Mouse (Mus musculus) G1E-ER4 (cell line): ENCODE data around the gene Gm49325. TPM values are rescaled to one million over a fixed set of nuclear protein-coding genes. Genes with fewer than 3 reads are reported as not detected.

Experiments
- GATA1 ChIP-seq: IDR thresholded peaks from one replicate; pipeline ENCODE4 v1.8.0; 2012; ENCODE audit warnings: low read length, inconsistent platforms
- polyA plus RNA-seq: library from polyadenylated mRNA; stranded (reverse); fragments of >175 nt; gene quantifications from 2 replicates; pipeline ENCODE4 v1.2.3, GENCODE M21; 2012

The Gm49325 gene
- polyA plus RNA-seq, 1 experiment = not detected

GRCm38 (mm10) chr10:77583795-77584422 lies 22.1 kb upstream of the Gm49325 start:
- peak; percentile 87 for TF ChIP-seq GATA1

- TF ChIP-seq GATA1 = no peak
Measured at GRCm38 (mm10) chr10:77586637-77587036, 19.4 kb upstream of the Gm49325 start.

DNA sequence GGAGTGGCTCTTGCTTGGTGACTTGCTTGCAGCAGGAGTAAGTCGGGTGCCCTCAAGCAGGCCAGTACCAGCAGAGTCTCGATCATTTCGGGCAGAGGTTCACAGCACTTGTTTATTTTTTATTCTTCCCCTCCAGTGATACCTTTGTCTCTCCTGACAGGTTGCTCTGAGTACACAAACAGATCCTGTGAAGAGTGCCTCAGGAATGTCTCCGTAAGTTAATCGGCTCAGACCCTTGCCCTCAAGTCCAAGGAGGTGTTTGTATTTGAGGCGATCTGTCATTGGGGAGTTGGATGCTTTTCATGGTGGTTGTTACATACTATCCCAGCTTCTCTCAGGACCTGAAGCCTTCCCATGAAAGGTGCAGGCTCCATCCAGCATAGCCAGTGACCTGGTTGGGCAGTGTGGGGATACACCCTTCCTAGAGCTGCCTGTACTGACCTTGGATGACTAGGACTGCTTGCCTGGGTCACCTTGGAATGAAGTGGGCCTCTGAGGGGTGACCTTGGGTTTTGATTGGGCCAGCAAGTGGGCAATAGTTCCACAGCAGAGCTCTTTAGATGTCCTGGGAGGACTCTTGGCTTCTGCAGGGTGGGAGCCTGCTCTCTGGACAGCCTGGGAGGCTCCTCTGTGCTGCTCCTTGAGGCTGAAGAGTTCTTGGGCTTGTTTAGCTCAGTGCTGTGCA lies 18.8 kb upstream of the Gm49325 start:
- TF ChIP-seq GATA1 = no peak

DNA sequence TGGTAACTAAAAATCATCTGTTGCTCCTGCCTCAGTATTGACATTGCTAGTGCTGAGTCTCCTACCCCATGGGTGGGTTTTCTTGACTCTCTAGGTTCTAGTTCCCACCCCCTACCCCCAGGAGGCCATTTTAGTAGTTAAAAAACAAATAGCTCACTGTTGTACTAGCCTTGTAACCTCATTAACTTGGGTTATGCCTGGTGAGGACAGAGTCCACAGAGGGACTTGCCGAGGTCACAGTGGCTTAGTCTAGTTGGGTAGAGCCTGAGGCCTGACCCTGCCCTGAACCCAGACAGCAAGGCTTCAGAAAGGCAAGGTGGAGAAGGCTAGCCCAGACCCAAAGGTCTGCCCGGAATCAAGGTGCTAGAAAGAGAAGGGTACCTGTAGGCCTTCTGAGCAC lies 18.0 kb upstream of the Gm49325 start:
- no peak for TF ChIP-seq GATA1

DNA sequence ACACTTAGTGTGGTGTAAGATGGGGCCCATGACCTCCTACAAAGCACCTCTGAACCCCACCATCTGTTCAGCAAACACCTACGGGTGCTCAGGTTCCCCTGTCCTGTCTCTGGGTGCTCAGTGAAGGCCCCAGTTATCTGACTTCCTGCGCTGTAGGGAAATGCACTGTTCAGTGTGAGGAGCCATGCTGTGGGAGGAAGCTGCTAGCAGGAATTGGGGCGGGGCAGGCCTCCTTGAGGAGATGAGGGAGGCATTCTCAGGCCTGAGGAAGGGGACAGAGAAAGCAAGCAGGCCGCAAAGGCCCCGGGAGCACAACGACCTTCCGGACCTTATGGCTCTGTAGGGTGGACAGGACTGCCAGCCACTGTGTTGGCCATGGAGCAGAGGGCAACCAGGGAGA lies 16.9 kb upstream of the Gm49325 start:
- TF ChIP-seq GATA1 = no peak

DNA sequence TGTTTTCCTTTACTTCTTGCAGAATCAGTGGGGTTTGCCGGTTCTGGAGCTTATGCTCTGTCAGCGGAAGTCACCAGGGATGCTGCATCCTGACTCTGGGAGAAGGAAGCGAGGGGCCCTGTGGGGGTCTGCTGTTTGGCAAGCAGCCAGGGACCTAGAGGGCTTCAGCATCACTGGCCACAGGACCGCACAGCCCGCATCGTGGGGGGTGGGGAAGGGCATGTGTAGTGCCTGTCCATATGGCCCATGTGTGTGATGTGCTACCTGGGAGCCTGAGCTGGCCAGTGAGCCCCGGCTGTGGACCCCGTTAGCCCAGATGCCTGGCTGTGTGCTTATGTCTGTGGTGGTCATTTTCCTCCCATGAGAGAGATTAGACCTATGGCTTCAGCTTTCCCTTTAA lies 16.2 kb upstream of the Gm49325 start:
- TF ChIP-seq GATA1 = no peak

DNA sequence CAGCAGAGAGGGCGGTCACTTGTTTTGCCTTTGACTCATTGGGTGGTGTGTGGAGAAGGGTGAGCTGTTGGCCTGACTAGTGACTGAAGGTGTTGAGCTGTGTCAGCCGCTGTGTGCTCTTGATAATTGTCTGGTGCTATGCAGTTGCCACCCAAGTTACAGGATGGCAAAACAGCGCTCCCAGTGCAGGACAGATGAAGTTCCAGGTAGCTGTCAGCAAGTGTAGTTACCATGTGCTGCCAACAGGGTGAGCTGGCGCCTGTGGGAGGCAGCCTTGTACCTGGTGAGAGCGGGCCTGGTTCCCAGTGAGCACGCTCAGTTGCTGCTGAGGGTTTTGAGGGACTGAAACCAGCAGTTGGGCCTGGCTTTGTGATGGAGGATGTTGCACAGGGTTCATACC lies 15.2 kb upstream of the Gm49325 start:
- no peak for TF ChIP-seq GATA1

DNA sequence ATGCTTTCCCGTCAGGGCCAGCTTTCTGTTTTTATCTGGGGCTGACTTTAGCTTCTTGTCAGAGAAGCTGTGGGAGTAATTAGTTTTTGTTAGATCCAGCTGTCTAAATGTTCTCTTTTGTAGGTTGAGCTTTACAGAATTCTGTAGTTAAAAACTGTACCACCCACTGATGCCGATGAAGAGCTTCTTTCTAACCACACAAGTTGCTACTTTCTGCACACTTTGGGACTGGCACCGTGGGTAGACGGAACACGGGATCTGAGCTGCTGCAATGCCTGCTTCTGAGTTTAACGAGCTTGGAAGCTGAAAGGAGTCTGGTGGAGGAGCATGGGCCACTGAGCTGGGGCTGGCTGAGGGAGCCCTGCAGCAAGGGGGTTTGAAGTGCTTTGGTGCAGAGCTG lies 14.5 kb upstream of the Gm49325 start:
- no peak for TF ChIP-seq GATA1

GRCm38 (mm10) chr10:77596060-77596459 lies 9.9 kb upstream of the Gm49325 start:
- no peak for TF ChIP-seq GATA1

- TF ChIP-seq GATA1 = no peak
Measured at GRCm38 (mm10) chr10:77603021-77603420, 3.0 kb upstream of the Gm49325 start.

GRCm38 (mm10) chr10:77604111-77604510 lies 1.9 kb upstream of the Gm49325 start:
- no peak for TF ChIP-seq GATA1

DNA sequence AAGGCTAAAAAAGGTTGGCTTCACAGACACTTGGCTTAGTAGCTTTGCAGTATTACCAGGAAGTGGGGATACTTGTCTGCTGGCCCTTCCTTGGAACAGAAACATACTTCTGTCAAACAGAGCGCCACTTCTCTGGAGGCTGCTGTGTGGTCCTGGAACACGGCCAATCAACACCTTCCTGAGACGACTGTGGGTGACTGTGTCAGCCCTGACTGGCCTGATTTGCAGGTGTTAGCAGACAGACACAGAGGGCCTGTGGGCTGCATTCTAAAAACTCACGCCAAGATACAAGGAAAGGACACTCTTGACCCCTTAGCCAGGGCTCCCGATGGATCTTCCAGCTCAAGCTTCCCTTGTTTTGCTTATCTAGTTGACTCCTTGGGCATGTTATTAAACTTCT lies 1.0 kb upstream of the Gm49325 start:
- TF ChIP-seq GATA1 = no peak

GRCm38 (mm10) chr10:77605368-77605767 lies 629 bp upstream of the Gm49325 start:
- TF ChIP-seq GATA1 = no peak

GRCm38 (mm10) chr10:77606855-77607254 lies 858 bp downstream of the Gm49325 start:
- no peak for TF ChIP-seq GATA1

DNA sequence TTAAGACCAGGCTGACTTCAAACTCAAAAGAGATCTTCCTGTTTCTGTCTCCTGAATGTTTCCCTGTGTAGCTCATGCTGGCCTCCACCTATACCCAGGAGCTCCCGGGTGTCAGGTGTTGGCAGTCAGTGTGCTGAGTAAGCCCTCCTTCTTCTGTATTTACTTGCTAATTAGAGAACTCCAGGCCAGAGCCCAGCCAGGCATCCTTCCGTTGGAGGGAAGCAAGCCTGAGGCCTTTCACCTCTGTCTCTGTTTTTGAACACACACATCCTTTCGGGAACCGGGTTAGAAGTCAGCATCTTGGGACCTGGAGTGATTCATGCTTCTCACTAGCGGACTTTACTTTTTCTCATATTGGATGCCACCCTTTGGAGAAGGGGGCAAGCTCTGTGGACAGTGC lies 1.4 kb downstream of the Gm49325 start:
- TF ChIP-seq GATA1 = no peak

- TF ChIP-seq GATA1 = no peak
Measured at GRCm38 (mm10) chr10:77608589-77608988, 2.6 kb downstream of the Gm49325 start.

- TF ChIP-seq GATA1 = no peak
Measured at GRCm38 (mm10) chr10:77610221-77610961, 4.4 kb downstream of the Gm49325 start.
